In genomic region chr19:41104922-41105321, GRCm38 (mm10) we compare ENCODE assay signal across 10 mouse cellular contexts. TPM values are rescaled to one million over a fixed set of nuclear protein-coding genes. Genes with fewer than 3 reads are reported as not detected.
A peak's percentile ranks its signal among the peaks of the same experiment; 100 is the strongest.
DNase-seq lines count a peak whose midpoint lies in the region; ATAC-seq and TF ChIP-seq lines count a peak whose summit lies in the region.
"Had no signal": no experiment of that assay in that cellular context is flagged by ENCODE, and none has a peak within 500 bp of the region (broad histone marks: within the 10 kb centered on the region; RNA-seq: fewer than 3 reads in every experiment).

No protein-coding gene starts in this region.

- no peak overlapping the region for H3K9ac ChIP-seq in forebrain, postnatal 0 days
- no peak overlapping the region for H3K9ac ChIP-seq in forebrain, embryonic 15.5 days (replicated peaks)
- no peak overlapping the region for H3K9ac ChIP-seq in lung, postnatal 0 days (replicated peaks; ENCODE audit: low read depth)
- no peak overlapping the region for H3K9ac ChIP-seq in midbrain, embryonic 16.5 days (ENCODE audit: low read depth, low read length)
- H3K9ac ChIP-seq: heart, embryonic 15.5 days; midbrain, embryonic 12.5 days had no signal

- H3K27me3 ChIP-seq in forebrain, postnatal 0 days (ENCODE audit: insufficient read depth, low read length) = peaks cover 6% of the 10 kb centered on the region; the same call in 1 of the 2 replicates
- H3K27me3 ChIP-seq in forebrain, embryonic 15.5 days = peaks cover 20% of the 10 kb centered on the region; the same call in 1 of the 2 replicates
- H3K27me3 ChIP-seq in lung, postnatal 0 days (replicated peaks; ENCODE audit: insufficient read depth, low read length) = no peaks in the 10 kb centered on the region
- peaks cover 9% of the 10 kb centered on the region for H3K27me3 ChIP-seq in midbrain, embryonic 16.5 days (ENCODE audit: control insufficient read depth, insufficient read depth, low read depth, low read length)

- H3K4me1 ChIP-seq in forebrain, postnatal 0 days (ENCODE audit: insufficient read depth) = peaks cover 13% of the 10 kb centered on the region
- H3K4me1 ChIP-seq in forebrain, embryonic 15.5 days = peaks cover 28% of the 10 kb centered on the region
- no peaks in the 10 kb centered on the region for H3K4me1 ChIP-seq in lung, postnatal 0 days (ENCODE audit: insufficient read depth, low read depth, low read length)
- peaks cover 2% of the 10 kb centered on the region; the same call in 1 of the 2 replicates for H3K4me1 ChIP-seq in midbrain, embryonic 16.5 days (ENCODE audit: control insufficient read depth, insufficient read depth, low read length)
- H3K4me1 ChIP-seq: heart, embryonic 15.5 days had no signal

- no peak overlapping the region for H3K4me2 ChIP-seq in forebrain, postnatal 0 days (ENCODE audit: low read depth)
- H3K4me2 ChIP-seq in forebrain, embryonic 15.5 days (replicated peaks) = no peak overlapping the region
- H3K4me2 ChIP-seq in lung, postnatal 0 days (replicated peaks; ENCODE audit: low read depth, low read length) = no peak overlapping the region
- H3K4me2 ChIP-seq in midbrain, embryonic 16.5 days (ENCODE audit: low read length) = no peak overlapping the region
- H3K4me2 ChIP-seq: heart, embryonic 15.5 days; midbrain, embryonic 12.5 days had no signal

- ATAC-seq in forebrain, postnatal 0 days = peak; percentile 37
- ATAC-seq in forebrain, embryonic 15.5 days (replicated peaks) = no peak
- no peak for ATAC-seq in lung, postnatal 0 days
- peak; percentile 52 for ATAC-seq in midbrain, embryonic 16.5 days

- H3K27ac ChIP-seq in forebrain, postnatal 0 days (ENCODE audit: low read depth, low read length) = no peak overlapping the region
- H3K27ac ChIP-seq in forebrain, embryonic 15.5 days (replicated peaks) = no peak overlapping the region
- no peak overlapping the region for H3K27ac ChIP-seq in lung, postnatal 0 days (ENCODE audit: low read length)
- no peak overlapping the region for H3K27ac ChIP-seq in midbrain, embryonic 16.5 days (ENCODE audit: low read length)
- H3K27ac ChIP-seq: heart, embryonic 15.5 days; midbrain, embryonic 12.5 days had no signal

- peak; percentile 86 for DNase-seq in forebrain, postnatal 0 days
- peak; percentile 40 for DNase-seq in lung, postnatal 0 days (ENCODE audit: low spot score)
- no peak for DNase-seq in lung, postnatal 4 days
- peak; percentile 73 for DNase-seq in embryo, embryonic 11 days
- no peak for DNase-seq in spleen, postnatal 14 days (ENCODE audit: low spot score in 2 of 2)
- DNase-seq in urinary bladder, postnatal 25 days (ENCODE audit: low spot score) = no peak

- TF ChIP-seq EP300 in lung, postnatal 0 days (IDR thresholded peaks at IDR 0.05) = no peak

- WGBS in forebrain, postnatal 0 days = 30% methylated on average over 8 of the region's 8 CpGs
- 31% methylated on average over 8 of the region's 8 CpGs for WGBS in forebrain, embryonic 15.5 days
- 47% methylated on average over 8 of the region's 8 CpGs for WGBS in lung, postnatal 0 days
- 32% methylated on average over 8 of the region's 8 CpGs for WGBS in midbrain, embryonic 16.5 days

- H3K4me3 ChIP-seq in forebrain, postnatal 0 days (ENCODE audit: low read depth, low read length) = no peak overlapping the region
- no peak overlapping the region for H3K4me3 ChIP-seq in forebrain, embryonic 15.5 days
- H3K4me3 ChIP-seq in lung, postnatal 0 days (ENCODE audit: low read depth, low read length) = no peak overlapping the region
- H3K4me3 ChIP-seq in midbrain, embryonic 16.5 days (ENCODE audit: low read depth, low read length) = no peak overlapping the region
- H3K4me3 ChIP-seq: heart, embryonic 15.5 days; midbrain, embryonic 12.5 days had no signal

- no peaks in the 10 kb centered on the region for H3K36me3 ChIP-seq in forebrain, postnatal 0 days (ENCODE audit: insufficient read depth)
- no peaks in the 10 kb centered on the region for H3K36me3 ChIP-seq in forebrain, embryonic 15.5 days
- no peaks in the 10 kb centered on the region for H3K36me3 ChIP-seq in lung, postnatal 0 days (ENCODE audit: insufficient read depth, low read length)
- H3K36me3 ChIP-seq in midbrain, embryonic 16.5 days (ENCODE audit: control insufficient read depth, insufficient read depth, low read length) = no peaks in the 10 kb centered on the region
- H3K36me3 ChIP-seq: heart, embryonic 15.5 days; midbrain, embryonic 12.5 days had no signal

- peak; percentile 84 for TF ChIP-seq CTCF in forebrain, postnatal 0 days (IDR thresholded peaks at IDR 0.05; ENCODE audit: low read depth)
- peak; percentile 65 for TF ChIP-seq CTCF in lung, postnatal 0 days (IDR thresholded peaks at IDR 0.05)

- H3K9me3 ChIP-seq in forebrain, postnatal 0 days (ENCODE audit: low read length) = no peaks in the 10 kb centered on the region
- no peaks in the 10 kb centered on the region for H3K9me3 ChIP-seq in forebrain, embryonic 15.5 days
- no peaks in the 10 kb centered on the region for H3K9me3 ChIP-seq in lung, postnatal 0 days (ENCODE audit: low read length)
- H3K9me3 ChIP-seq in midbrain, embryonic 16.5 days (replicated peaks; ENCODE audit: control insufficient read depth, low read length, poor library complexity, severe bottlenecking) = no peaks in the 10 kb centered on the region
- H3K9me3 ChIP-seq: heart, embryonic 15.5 days; midbrain, embryonic 12.5 days had no signal

RNA-seq across cellular contexts. Expression of gene Opalin, which starts 28.0 kb away (rescaled TPM):
- total RNA-seq in forebrain, postnatal 0 days (2014; rRNA removed) = not detected in 2 replicates
- not detected in 2 replicates for polyA plus RNA-seq in forebrain, postnatal 0 days (2015; fragmentation: Nextera tagmentation; extraction: Ambion mirVana)
- not detected in 2 replicates for polyA plus RNA-seq in forebrain, embryonic 15.5 days (2015; fragmentation: Nextera tagmentation; extraction: Ambion mirVana)
- polyA plus RNA-seq in lung, postnatal 0 days (2015; fragmentation: Nextera tagmentation; extraction: Ambion mirVana) = 0.08 TPM in 1 of 2 replicates, not detected in the other
- not detected in 2 replicates for polyA plus RNA-seq in midbrain, embryonic 16.5 days (2015; fragmentation: Nextera tagmentation; extraction: Ambion mirVana)
- polyA plus RNA-seq: heart, embryonic 15.5 days; midbrain, embryonic 12.5 days had no signal

Comparison
In these comparisons a context has a peak if more than half of its experiments do, and no peak if none do; other contexts are left out.
1. ATAC-seq: peak in forebrain, postnatal 0 days (single experiment) and midbrain, embryonic 16.5 days (single experiment); none in forebrain, embryonic 15.5 days (single experiment) and lung, postnatal 0 days (single experiment).
2. DNase-seq: peak in forebrain, postnatal 0 days (single experiment), lung, postnatal 0 days (single experiment) and embryo, embryonic 11 days (single experiment); none in lung, postnatal 4 days (0 of 2), spleen, postnatal 14 days (0 of 2) and urinary bladder, postnatal 25 days (single experiment).